Mouse (Mus musculus): ENCODE data around the gene Nupr1l.

GRCm38 (mm10) chr5:129914024-129914423 lies 5.7 kb downstream of the Nupr1l start:
- TF ChIP-seq CTCF (IDR thresholded peaks at IDR 0.05; ENCODE audit: extremely low read depth, insufficient read length, insufficient replicate concordance, low read depth, low read length) (peak; percentile 63; the same call in 1 of the 2 replicates), POLR2A (IDR thresholded peaks at IDR 0.05; ENCODE audit: low read depth, low read length) (no peak)

Data from small intestine, adult 2 months (tissue).